Mouse (Mus musculus) cortical plate, adult 2 months (tissue): ENCODE results near the gene Agtpbp1. TPM values are rescaled to one million over a fixed set of nuclear protein-coding genes. Genes with fewer than 3 reads are reported as not detected.

ENCODE experiments used
- H3K27ac ChIP-seq: fragments of 200-500 bp; 2 replicates; pipeline ENCODE4 v1.5.1; 2012; ENCODE audit warnings: low read length, control low read depth, inconsistent platforms; ENCODE audit not compliant: insufficient read depth
- H3K4me1 ChIP-seq: fragments of 200-500 bp; 2 replicates; pipeline ENCODE4 v1.6.1; 2011; ENCODE audit warnings: low read length; ENCODE audit not compliant: control insufficient read depth, insufficient read depth
- H3K4me3 ChIP-seq: fragments of 200-500 bp; 2 replicates; pipeline ENCODE4 v1.5.1; 2011; ENCODE audit warnings: mild to moderate bottlenecking, low read length, control low read depth; ENCODE audit not compliant: insufficient read depth
- CTCF ChIP-seq: fragments of 200-500 bp; IDR thresholded peaks from 2 replicates; pipeline ENCODE4 v1.5.1; 2011; ENCODE audit warnings: mild to moderate bottlenecking, control low read depth, low read length; ENCODE audit not compliant: insufficient read depth; ENCODE audit errors: extremely low read depth
- POLR2A ChIP-seq: fragments of 200-500 bp; IDR thresholded peaks from 2 replicates; pipeline ENCODE4 v1.6.1; 2011; ENCODE audit warnings: mild to moderate bottlenecking, low read length, control low read depth; ENCODE audit not compliant: insufficient read depth; ENCODE audit errors: extremely low read depth
- polyA plus RNA-seq: library from polyadenylated mRNA; depleted of rRNA; stranded (reverse); fragments of >200 nt; gene quantifications from 2 replicates; pipeline ENCODE4 v1.2.3, GENCODE M21; 2012

Gene Agtpbp1
- polyA plus RNA-seq, 1 experiment: 106 TPM

DNA sequence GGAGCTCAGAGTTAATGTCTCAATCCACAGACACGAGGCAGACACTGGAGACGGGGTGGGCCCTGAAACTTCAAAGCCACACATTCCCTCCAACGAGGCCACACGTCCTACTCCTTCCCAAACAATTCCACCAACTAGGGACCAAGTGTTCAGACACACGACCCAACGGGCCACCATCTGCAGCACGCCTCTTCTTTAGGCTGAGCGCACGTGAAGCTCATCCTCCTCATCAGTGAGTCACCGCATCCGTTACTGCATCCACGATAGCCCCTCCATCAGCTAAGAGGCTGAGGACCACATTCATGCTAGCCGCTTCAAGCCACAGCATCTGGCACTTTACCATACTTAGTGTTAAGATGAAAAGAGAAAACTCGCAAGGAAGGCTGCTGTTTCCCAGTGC, 107.6 kb downstream of the Agtpbp1 start:
- TF ChIP-seq CTCF (no peak), POLR2A (no peak)
- peaks cover 2% of the 10 kb centered on the region for H3K4me1 ChIP-seq
- no peak overlapping the region for H3K27ac ChIP-seq

DNA sequence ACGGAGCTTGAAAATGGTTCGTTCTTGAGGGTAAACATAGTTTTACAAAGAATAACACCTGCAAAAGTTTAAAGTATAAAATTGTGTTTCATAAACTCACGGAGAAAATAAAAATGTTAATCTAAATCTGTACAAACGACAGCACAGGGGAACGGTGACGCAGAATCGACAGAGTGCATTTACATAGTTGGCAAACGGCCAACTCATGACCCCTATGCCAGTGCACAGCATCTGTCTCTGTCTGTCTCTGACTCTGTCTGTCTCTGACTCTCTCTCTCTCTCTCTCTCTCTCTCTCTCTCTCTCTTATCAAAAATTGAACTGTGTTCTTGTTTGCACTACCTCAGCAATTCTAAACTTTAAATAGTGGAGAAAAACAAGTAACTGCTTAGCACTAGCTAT, 110.1 kb downstream of the Agtpbp1 start:
- Histone ChIP-seq H3K4me1 (no peaks in the 10 kb centered on the region), H3K4me3 (no peak overlapping the region), H3K27ac (no peak overlapping the region)
- TF ChIP-seq CTCF: no peak
- no peak for TF ChIP-seq POLR2A

More for the DNA sequence above, 107.6 kb downstream of the Agtpbp1 start:
- no peak overlapping the region for H3K4me3 ChIP-seq

DNA sequence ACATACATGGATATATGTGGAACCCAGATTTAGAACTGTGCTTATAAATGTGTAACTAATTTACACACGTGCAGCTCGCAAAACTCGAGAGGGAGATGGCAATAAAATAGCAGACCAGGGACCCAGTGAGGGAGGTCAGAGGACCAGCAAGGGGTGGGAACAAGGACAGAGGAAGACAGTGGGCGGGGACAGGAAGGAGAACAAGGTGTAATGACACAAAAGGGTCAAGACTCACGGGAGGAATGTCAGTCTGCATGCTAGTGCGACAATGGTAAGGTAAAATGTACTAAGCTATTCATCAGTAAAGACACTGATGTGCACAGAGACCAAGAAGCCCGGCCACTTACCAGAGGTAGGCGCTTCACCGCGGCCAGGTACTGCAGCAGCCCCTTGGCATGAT, 111.7 kb downstream of the Agtpbp1 start:
- peaks cover 2% of the 10 kb centered on the region for H3K4me1 ChIP-seq
- TF ChIP-seq CTCF (no peak), POLR2A (no peak)
- H3K4me3 ChIP-seq: no peak overlapping the region
- H3K27ac ChIP-seq: no peak overlapping the region

DNA sequence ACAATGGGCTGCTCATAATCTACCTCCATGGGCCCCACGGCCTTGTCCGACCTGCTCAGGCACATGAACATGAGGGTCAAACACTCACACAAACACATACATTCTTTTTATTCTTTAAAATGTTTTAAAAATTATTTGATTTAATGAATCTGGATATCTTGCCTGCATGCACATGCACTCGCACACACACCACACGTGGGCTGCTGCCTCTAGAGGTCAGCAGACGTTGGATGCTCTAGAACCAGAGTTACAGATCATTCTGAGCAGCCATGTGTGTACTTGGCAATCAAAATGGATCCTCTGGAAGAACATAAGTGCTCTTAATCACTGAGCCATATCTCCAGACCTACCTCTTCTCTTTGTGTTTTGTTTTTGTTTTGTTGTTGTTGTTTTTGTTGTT, 112.8 kb downstream of the Agtpbp1 start:
- Histone ChIP-seq H3K4me1 (peaks cover 6% of the 10 kb centered on the region), H3K4me3 (no peak overlapping the region), H3K27ac (no peak overlapping the region)
- TF ChIP-seq POLR2A (no peak), CTCF (no peak)

DNA sequence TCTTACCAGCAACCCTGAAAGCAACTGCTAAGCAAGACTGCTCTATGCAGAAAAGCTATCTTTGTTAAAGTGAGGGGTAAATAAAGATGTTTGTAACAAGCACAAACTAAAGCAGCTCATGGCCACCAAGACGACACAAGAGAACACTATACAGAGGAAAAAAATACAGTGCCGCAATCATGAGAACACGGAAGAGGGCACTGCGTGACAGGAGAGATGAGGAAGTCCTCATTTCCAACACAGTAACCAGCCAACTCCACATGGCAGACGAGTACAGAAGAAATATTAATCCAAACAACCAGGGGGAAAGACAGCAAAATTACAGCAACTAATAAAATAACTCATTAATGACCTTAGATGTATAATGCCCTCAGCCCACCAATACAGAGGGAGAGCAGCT, 115.3 kb downstream of the Agtpbp1 start:
- H3K27ac ChIP-seq: no peak overlapping the region
- peaks cover 6% of the 10 kb centered on the region for H3K4me1 ChIP-seq
- no peak overlapping the region for H3K4me3 ChIP-seq
- no peak for TF ChIP-seq POLR2A
- no peak for TF ChIP-seq CTCF

DNA sequence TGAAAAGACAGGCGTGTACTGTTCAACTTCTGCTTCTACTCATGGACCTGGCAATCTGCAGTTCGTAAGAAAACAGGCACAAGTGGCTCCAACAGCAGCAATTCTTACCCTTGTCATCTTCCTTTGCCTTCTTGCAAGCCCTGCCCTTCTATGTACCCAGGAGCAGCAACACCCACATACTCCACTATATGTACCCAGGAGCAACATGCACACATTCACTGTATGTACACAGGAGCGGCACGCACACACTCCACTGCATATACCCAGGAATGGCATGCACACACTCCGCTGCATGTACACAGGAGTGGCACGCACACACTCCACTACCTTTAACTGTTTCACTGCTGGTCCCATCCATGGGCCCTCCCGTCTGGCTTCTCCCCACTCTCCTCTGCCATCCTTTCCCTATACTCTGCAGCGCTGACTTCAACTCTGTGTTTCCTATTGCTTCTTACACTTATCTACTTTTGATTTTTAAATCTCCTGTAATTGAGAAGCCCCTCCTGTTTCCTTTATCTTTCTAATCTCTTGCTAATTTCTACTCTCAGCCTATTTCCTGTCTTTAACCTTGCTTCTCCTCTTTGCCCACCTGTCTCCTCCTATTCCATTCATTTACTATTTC, 116.7 kb downstream of the Agtpbp1 start:
- Histone ChIP-seq H3K27ac (no peak overlapping the region), H3K4me1 (peaks cover 6% of the 10 kb centered on the region), H3K4me3 (no peak overlapping the region)
- no peak for TF ChIP-seq CTCF
- TF ChIP-seq POLR2A: no peak

DNA sequence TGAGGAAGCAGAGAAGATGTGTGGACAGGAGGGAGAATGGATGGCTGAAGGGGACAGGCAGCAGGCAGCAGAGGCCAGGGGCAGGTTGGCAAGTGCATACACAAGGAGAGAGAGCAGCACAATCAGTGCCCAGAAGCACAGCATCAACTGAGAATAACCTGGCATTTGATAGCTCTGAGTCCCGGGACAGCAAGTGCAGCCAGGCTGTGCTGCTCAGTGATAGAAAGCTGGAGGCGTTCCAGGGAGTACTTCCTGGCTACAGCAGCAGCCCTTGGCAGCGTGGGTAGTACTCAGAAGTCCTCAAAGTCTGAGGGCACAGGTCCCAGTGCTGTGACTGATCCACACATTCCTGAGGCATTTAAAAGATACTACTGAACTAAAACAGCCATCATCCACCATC, 117.4 kb downstream of the Agtpbp1 start:
- Histone ChIP-seq H3K27ac (no peak overlapping the region), H3K4me1 (peaks cover 6% of the 10 kb centered on the region), H3K4me3 (no peak overlapping the region)
- no peak for TF ChIP-seq POLR2A
- TF ChIP-seq CTCF: no peak

DNA sequence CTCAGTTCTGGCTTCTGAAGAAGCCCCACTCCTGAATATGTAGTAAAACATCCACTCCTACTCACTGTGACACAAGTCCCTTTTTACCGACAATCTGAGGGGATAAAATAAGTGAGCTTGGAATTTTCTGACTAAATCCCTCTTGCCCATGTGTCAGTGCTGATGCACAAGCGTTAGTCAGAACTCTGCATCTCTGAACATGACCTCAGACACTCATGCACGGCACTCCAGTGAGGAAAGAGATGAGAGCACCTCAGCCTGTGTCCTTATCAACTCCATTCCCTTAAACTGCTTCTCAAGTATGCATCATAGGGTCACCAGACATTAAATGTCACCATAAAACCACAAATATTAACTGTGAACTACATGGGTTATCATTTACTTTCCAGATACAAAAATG, 124.1 kb downstream of the Agtpbp1 start:
- no peak for TF ChIP-seq CTCF
- no peak for TF ChIP-seq POLR2A
- H3K27ac ChIP-seq: no peak overlapping the region

DNA sequence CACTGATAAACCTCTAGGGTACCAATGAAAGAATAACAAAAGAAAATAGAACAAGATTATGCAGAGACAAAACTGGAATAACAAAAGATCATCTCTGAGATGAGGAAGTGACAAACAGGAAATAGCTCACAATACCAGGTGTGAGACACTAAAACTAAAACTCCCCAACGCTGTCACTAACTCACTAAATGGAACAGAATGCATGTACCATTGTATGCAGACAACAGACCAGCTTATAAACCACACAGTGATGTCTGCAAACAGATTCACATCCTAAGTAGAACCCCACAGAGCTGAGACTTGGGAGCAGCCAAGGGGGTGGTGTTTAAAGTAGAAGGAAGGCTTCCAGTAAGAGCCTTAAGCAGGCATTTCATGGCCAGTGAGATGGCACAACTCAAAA, 128.8 kb downstream of the Agtpbp1 start:
- TF ChIP-seq POLR2A (no peak), CTCF (no peak)
- no peak overlapping the region for H3K4me3 ChIP-seq
- no peaks in the 10 kb centered on the region for H3K4me1 ChIP-seq
- no peak overlapping the region for H3K27ac ChIP-seq

More for the DNA sequence above, 124.1 kb downstream of the Agtpbp1 start:
- no peaks in the 10 kb centered on the region for H3K4me1 ChIP-seq
- no peak overlapping the region for H3K4me3 ChIP-seq

DNA sequence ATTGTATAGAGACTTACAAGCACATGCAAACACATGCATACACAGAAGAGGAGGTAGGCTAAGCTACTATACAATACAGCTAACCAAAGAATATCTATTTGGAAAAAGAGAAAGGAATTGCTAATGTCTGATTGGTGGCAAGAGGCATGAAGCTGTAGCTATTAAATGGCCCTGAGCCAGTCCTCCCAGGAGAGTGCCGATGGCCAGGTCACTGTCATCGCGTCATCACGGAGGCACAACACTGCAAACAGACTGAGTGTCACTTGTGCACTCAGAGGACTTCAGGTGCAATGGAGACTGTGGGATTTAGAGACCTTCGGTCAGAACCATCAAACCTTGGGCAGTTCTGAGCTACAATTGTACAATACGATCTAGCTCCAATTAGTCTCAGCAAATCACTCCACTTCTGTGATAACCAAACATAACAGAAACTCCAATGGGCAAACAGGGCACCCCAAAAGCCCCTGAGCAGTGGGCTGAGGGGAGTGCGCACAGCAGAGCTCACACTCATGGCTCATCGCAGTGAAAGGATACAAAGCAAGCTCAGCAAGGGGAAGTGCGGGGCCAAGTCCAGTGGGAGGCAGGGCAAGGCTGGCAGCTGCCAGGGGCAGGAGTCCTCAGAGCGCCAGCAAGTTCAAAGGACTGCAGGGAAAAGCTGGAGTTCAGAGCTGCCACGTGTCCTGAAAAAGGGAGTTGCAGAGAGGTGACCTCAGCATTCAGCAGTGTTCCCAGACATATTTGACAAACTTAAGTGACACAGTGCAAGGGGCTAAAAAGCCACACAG, 130.8 kb downstream of the Agtpbp1 start:
- H3K4me1 ChIP-seq: no peaks in the 10 kb centered on the region
- TF ChIP-seq POLR2A (no peak), CTCF (no peak)
- no peak overlapping the region for H3K27ac ChIP-seq
- H3K4me3 ChIP-seq: no peak overlapping the region
